Mouse (Mus musculus): ENCODE measurements around the gene Chchd5.

- no peak for TF ChIP-seq ZC3H11A (IDR thresholded peaks at IDR 0.05; ENCODE audit: borderline replicate concordance, low read depth, low read length)
- TF ChIP-seq MAFK (IDR thresholded peaks at IDR 0.05; ENCODE audit: insufficient read depth, low read depth, low read length), result no peak
- TF ChIP-seq HCFC1 (IDR thresholded peaks at IDR 0.05; ENCODE audit: borderline replicate concordance, insufficient read depth, low read length), result no peak
- TF ChIP-seq ZNF384 (IDR thresholded peaks at IDR 0.05; ENCODE audit: low read depth, low read length), result no peak
Observed at GRCm38 (mm10) chr2:129177661-129178060, 48.2 kb downstream of the Chchd5 start.

All from ES-E14 (cell line).